12 mouse cellular contexts compared by ENCODE assay signal in the genomic region with DNA sequence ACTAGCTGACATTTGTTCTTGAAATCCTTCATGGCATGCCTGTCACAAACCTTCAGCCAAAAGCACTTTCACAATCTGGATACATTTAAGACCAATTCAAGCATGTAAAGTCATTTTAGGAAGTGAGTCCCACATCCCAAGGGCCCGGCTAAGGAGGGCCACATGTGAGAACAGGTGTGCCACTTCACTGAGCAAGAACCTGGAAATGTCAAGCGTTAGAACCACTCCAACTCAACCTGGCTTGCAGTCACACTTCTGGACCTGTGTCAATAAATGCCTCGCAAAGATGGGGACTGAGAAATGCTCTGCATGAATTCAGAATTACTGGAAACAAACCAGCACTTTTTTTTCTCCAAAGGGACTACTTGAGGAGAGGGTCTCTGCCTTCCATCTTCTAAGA. TPM values are rescaled to one million over a fixed set of nuclear protein-coding genes. Genes with fewer than 3 reads are reported as not detected.
DNase-seq lines count a peak whose midpoint lies in the region; ATAC-seq and TF ChIP-seq lines count a peak whose summit lies in the region.
"Had no signal": no experiment of that assay in that cellular context is flagged by ENCODE, and none has a peak within 500 bp of the region (broad histone marks: within the 10 kb centered on the region; RNA-seq: fewer than 3 reads in every experiment).

No protein-coding gene starts in this region.

- no peaks in the 10 kb centered on the region for H3K9me3 ChIP-seq in embryonic facial prominence, embryonic 12.5 days
- H3K9me3 ChIP-seq in intestine, embryonic 15.5 days: no peaks in the 10 kb centered on the region
- H3K9me3 ChIP-seq in lung, postnatal 0 days (ENCODE audit: low read length): no peaks in the 10 kb centered on the region
- H3K9me3 ChIP-seq in hindbrain, embryonic 11.5 days (ENCODE audit: control insufficient read depth, low read length): no peaks in the 10 kb centered on the region

- no peaks in the 10 kb centered on the region for H3K36me3 ChIP-seq in embryonic facial prominence, embryonic 12.5 days
- H3K36me3 ChIP-seq in intestine, embryonic 15.5 days: no peaks in the 10 kb centered on the region
- H3K36me3 ChIP-seq in lung, postnatal 0 days (ENCODE audit: insufficient read depth, low read length): no peaks in the 10 kb centered on the region
- H3K36me3 ChIP-seq in hindbrain, embryonic 11.5 days (ENCODE audit: control insufficient read depth, insufficient read depth, low read length): no peaks in the 10 kb centered on the region

- 0 out of 2 replicates have a peak overlapping the region, but pooled peaks have one; percentile 47 for H3K27ac ChIP-seq in embryonic facial prominence, embryonic 12.5 days
- H3K27ac ChIP-seq in intestine, embryonic 15.5 days: peak overlapping the region; percentile 62
- H3K27ac ChIP-seq in lung, postnatal 0 days (ENCODE audit: low read length): peak overlapping the region; percentile 55
- no peak overlapping the region for H3K27ac ChIP-seq in hindbrain, embryonic 11.5 days (ENCODE audit: low read depth, low read length)
- H3K27ac ChIP-seq: kidney, postnatal 0 days had no signal

- no peak overlapping the region for H3K4me3 ChIP-seq in embryonic facial prominence, embryonic 12.5 days
- no peak overlapping the region; the same call in 1 of the 2 replicates for H3K4me3 ChIP-seq in intestine, embryonic 15.5 days (replicated peaks)
- no peak overlapping the region for H3K4me3 ChIP-seq in lung, postnatal 0 days (ENCODE audit: low read depth, low read length)
- H3K4me3 ChIP-seq in hindbrain, embryonic 11.5 days (ENCODE audit: low read depth, low read length): no peak overlapping the region

- no peak; the same call in 1 of the 2 replicates for TF ChIP-seq EP300 in lung, postnatal 0 days (IDR thresholded peaks at IDR 0.05)

- DNase-seq in kidney, adult 11 months: peak; percentile 11
- DNase-seq in kidney, adult 9 months: no peak
- DNase-seq in lung, postnatal 0 days (ENCODE audit: low spot score): peak; percentile 77
- DNase-seq in spleen, postnatal 4 days (ENCODE audit: low spot score in 2 of 2): no peak
- no peak for DNase-seq in hindbrain, embryonic 11.5 days (ENCODE audit: low spot score)
- DNase-seq: forebrain, postnatal 0 days; right cerebral cortex, adult 18-20 months; thymus, postnatal 14 days had no signal

- no peak for TF ChIP-seq CTCF in lung, postnatal 0 days (IDR thresholded peaks at IDR 0.05)

- H3K4me2 ChIP-seq in embryonic facial prominence, embryonic 12.5 days (replicated peaks): peak overlapping the region; percentile 31
- H3K4me2 ChIP-seq in intestine, embryonic 15.5 days (replicated peaks): peak overlapping the region; percentile 59
- peak overlapping the region; percentile 69 for H3K4me2 ChIP-seq in lung, postnatal 0 days (replicated peaks; ENCODE audit: low read depth, low read length)
- H3K4me2 ChIP-seq in hindbrain, embryonic 11.5 days (replicated peaks; ENCODE audit: low read depth, low read length): no peak overlapping the region

- H3K27me3 ChIP-seq in embryonic facial prominence, embryonic 12.5 days: no peaks in the 10 kb centered on the region
- H3K27me3 ChIP-seq in intestine, embryonic 15.5 days (replicated peaks): no peaks in the 10 kb centered on the region
- H3K27me3 ChIP-seq in lung, postnatal 0 days (replicated peaks; ENCODE audit: insufficient read depth, low read length): no peaks in the 10 kb centered on the region
- H3K27me3 ChIP-seq in hindbrain, embryonic 11.5 days (ENCODE audit: control insufficient read depth, insufficient read depth, low read length): no peaks in the 10 kb centered on the region

- no peak overlapping the region for H3K9ac ChIP-seq in embryonic facial prominence, embryonic 12.5 days
- no peak overlapping the region for H3K9ac ChIP-seq in intestine, embryonic 15.5 days
- no peak overlapping the region for H3K9ac ChIP-seq in lung, postnatal 0 days (replicated peaks; ENCODE audit: low read depth)
- no peak overlapping the region for H3K9ac ChIP-seq in hindbrain, embryonic 11.5 days (ENCODE audit: low read depth, low read length)
- H3K9ac ChIP-seq: forebrain, postnatal 0 days had no signal

- peaks cover 8% of the 10 kb centered on the region for H3K4me1 ChIP-seq in embryonic facial prominence, embryonic 12.5 days
- 0 out of 2 replicates have a peak, but pooled peaks cover 6% of the 10 kb centered on the region for H3K4me1 ChIP-seq in intestine, embryonic 15.5 days (replicated peaks)
- H3K4me1 ChIP-seq in lung, postnatal 0 days (ENCODE audit: insufficient read depth, low read depth, low read length): peaks cover 14% of the 10 kb centered on the region; the same call in 1 of the 2 replicates
- H3K4me1 ChIP-seq in hindbrain, embryonic 11.5 days (replicated peaks; ENCODE audit: control insufficient read depth, insufficient read depth, low read length): no peaks in the 10 kb centered on the region

- no peak for ATAC-seq in embryonic facial prominence, embryonic 12.5 days (ENCODE audit: insufficient number of reproducible peaks, insufficient read depth, low FRiP score, low TSS enrichment)
- ATAC-seq in intestine, embryonic 15.5 days: no peak
- peak; percentile 70 for ATAC-seq in lung, postnatal 0 days
- no peak for ATAC-seq in monocyte, adult 5-6 weeks (replicated peaks; ENCODE audit: insufficient number of reproducible peaks, low FRiP score, low TSS enrichment, poor library complexity, severe bottlenecking)
- ATAC-seq in hindbrain, embryonic 11.5 days (ENCODE audit: low FRiP score): no peak

- WGBS in embryonic facial prominence, embryonic 12.5 days: 57% methylated on average over 3 of the region's 3 CpGs
- WGBS in intestine, embryonic 15.5 days: 40% methylated on average over 3 of the region's 3 CpGs
- 35% methylated on average over 3 of the region's 3 CpGs for WGBS in lung, postnatal 0 days
- 88% methylated on average over 3 of the region's 3 CpGs for WGBS in hindbrain, embryonic 11.5 days

RNA-seq across cellular contexts. Expression of a gene that starts 0.7 kb away (rescaled TPM):
- 11.8 and 14.5 TPM in 2 replicates for polyA plus RNA-seq in embryonic facial prominence, embryonic 12.5 days (2016; fragmentation: Nextera tagmentation; extraction: Ambion mirVana)
- 74.8 and 83.0 TPM in 2 replicates for polyA plus RNA-seq in intestine, embryonic 15.5 days (2015; fragmentation: Nextera tagmentation; extraction: Ambion mirVana)
- 353 and 401 TPM in 2 replicates for polyA plus RNA-seq in lung, postnatal 0 days (2015; fragmentation: Nextera tagmentation; extraction: Ambion mirVana)
- total RNA-seq in monocyte, adult 5-6 weeks (2017): 1.8 to 24.1 TPM (median 1.9 TPM) in 3 replicates
- polyA plus RNA-seq in hindbrain, embryonic 11.5 days (2014; fragmentation: Nextera tagmentation; extraction: Ambion mirVana): 4.5 and 5.0 TPM in 2 replicates

Comparison
In these comparisons a context has a peak if more than half of its experiments do, and no peak if none do; other contexts are left out.
1. DNase-seq: peak in kidney, adult 11 months (single experiment) and lung, postnatal 0 days (single experiment); none in kidney, adult 9 months (single experiment), spleen, postnatal 4 days (0 of 2) and hindbrain, embryonic 11.5 days (single experiment).